Mouse (Mus musculus) c-Kit-positive CD71-negative TER-119-negative erythroid progenitor cells, embryonic 14.5 days (primary cell): ENCODE results near the gene Tmem41a.
"Not testable (repeated sequence)": the region's sequence is repeated elsewhere in the genome, so short reads cannot be mapped to it uniquely, and the experiment has no call there.

Experiments used
- DNase-seq: peaks from one replicate; pipeline ENCODE4 v3.0.0-alpha.2; 2013; ENCODE audit warnings: low read depth

Tmem41a gene

DNA sequence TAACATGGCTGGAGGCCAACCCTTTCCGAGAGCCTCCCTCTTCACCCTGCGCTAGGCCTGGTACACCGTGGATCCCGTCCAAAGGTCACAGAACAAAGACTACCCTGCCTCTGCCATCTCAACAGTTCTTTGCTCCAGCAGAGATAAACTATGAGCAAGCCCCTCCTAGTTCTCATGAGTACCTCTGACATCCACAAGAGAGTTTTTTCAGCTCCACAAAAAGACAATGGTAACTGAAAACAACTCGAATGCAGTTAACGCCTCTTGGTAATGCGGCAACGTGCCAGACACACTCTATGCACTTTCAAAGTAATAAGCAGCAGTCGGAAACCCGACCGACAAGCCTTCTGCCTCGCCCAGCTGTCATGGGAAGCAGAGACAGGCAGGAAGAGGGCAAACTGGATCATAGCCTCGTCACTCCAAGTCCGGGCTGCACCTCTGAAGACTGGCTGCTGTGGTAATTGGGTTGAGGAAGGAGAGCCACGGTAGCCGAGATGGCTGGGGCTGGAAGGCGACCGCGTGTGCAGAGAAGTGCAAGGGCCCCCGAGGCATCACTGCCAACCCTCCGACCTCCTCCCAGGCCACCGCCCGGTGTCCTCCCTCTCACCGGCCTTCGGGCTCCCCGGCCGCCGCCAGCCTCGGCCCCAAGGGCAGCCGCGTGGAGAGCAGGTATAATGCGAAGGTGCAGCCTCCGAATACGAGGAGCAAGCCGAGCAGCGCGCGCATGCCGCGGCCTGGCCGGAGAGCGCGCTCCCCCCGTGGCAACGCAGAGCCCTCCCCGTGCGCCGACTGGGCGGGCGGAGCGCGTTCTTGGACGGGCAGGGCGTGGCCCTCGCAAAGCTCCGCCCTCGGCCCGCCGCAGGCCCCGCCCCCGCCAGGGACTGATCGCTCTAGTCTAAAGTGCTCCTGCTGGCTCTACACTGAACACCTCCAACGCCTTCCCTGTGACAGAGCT, at the start of gene Tmem41a:
Gene Tmem41a (minus strand): TSS at position 792 of the 955 bp plus-strand sequence.
- DNase-seq = peak; percentile 66

DNA sequence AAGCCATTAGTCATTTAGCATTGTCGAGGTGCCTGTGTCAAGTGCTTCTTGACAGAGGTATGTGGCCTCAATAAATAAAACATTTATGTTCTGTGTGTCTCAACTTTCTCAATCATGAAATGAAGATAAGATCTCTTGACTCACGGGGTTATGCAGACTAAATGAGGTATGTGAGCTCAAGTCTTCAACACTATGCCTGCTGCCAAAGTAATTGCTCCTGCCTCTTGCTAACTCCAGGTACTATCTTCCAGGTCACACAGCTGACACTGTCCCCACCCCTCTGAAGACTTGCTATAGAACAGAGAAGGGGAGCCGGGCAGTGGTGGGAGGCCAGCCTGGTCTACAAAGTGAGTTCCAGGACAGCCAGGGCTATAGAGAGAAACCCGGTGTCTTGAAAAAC, 49.0 kb upstream of the Tmem41a start:
- DNase-seq = no peak

DNA sequence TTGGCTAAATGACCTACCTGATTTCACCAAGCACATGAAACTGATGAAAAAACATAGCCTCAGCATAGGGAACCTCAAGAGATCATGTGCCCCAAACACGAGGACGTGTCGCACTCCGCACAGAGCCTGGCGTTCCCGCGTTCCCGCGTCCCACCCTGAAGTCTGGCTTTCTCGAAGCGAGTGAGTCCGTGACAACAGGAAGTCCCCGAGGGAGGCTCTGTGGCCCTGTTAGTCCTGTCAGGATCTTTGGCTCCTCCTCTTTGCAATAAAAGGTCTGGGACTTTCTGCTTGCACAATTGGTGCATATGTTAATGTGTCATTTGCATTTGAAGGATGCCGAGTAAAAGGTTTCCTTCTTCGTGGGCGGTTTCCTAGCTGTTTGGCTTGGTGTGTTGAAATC, 48.0 kb upstream of the Tmem41a start, which contains the start of gene Liph:
Gene Liph (minus strand): TSS at position 360 of the 400 bp plus-strand sequence.
- DNase-seq = no peak

DNA sequence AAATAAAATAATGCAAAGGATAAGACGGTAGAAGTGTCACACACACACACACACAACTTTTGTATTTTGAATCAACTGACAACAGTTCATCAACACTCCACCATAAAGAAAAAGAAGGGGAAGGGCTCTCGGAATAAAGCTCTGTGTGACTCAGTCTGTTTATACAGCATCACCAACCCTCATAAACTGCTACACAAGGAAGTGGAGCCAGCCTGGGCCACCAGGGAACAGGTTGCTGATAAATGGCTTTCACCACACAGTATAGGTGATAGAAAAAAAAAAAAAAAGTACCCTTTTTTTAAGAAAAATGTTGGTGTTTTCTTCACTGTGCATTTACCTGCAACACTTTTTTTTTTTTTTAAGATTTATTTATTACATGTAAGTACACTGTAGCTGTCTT, 44.4 kb upstream of the Tmem41a start:
- DNase-seq = no peak

DNA sequence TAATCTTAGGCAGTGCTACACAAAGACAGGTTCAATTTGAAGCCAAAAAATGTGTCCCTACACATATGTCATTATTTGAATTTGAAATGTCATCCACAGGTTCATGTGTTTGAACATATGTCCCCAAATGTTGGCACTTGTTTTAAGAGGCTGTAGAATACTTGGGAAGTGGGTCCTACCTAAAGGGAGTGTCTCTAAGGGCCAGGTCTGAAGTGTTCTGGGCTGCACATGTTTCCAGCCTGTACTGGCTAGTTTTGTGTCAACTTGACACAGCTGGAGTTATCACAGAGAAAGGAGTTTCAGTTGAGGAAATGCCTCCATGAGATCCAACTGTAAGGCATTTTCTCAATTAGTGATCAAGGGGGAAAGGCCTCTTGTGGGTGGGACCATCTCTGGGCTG, 43.5 kb upstream of the Tmem41a start:
- not testable (repeated sequence) for DNase-seq

DNA sequence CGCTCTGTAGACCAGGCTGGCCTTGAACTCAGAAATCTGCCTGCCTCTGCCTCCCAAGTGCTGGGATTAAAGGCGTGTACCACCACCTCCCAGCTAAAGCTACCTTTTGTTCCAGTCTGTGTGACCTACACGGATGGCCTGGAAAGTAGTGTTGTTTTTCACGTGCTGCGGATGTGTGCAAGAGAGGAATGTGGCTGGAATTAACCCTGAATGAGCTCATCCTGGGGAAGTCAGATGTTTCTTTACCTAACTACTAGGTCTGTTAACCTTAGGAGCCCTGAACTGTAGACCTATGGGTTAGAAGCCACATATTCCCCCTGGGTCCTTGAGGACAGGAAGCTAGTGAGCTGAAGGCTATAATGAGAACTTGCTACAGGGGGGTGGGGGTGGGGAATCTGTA, 40.6 kb upstream of the Tmem41a start:
- no peak for DNase-seq

DNA sequence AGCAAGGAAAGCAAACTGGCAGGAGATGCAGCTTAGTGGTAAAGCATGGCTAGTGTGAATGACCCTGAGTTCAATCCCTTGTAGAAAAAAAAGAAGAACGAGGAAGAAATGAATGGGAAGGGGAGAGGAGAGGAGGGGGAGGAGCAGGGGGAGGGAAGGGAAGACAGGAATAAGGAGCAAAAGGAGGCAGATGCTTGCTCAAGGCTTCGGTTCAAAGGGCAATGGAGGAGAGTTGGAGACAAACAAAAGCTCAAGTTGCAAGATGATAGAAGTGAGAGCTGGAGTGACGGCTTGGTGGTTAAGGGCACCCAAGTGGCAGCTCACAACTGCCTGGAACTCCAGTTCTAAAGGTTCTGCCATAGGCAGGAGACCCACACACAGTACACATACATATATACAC, 38.8 kb upstream of the Tmem41a start:
- no peak for DNase-seq

DNA sequence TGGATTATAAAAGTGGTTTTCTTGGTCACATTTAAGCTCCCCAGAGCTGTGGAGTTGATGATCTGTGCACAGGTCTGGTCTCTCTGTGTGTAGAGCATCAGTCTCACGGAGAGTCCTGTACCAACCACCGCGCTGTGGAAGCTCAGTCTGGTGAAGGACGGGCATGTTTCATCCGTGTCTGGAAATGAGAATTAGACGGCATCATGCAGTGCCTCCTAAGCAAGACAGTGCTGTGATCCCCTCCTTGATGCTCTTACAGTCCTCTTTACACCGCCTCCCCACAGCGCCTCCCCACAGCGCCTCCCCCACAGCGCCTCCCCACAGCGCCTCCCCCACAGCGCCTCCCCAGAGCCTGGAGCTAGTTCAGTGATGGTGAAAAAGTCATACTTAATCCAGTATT, 36.7 kb upstream of the Tmem41a start:
- DNase-seq = no peak

DNA sequence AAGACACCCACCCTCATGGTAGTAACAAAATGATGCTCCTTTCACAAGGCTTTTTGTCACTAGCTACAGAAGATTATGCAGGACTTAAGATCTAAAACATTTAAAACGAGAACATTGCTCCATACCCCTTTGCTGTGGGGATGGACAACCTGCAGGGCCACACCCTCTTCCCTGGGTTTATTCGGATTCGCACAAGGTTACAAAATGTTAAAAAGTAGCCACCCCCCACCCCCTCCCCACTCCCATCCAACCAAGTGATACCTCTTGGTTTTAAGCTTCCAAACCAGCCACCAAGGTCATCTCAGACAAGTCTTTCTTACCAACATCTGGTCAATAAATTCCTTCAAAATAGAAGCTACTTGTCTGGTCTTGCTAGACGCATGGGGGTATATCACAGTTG, 36.2 kb upstream of the Tmem41a start:
- no peak for DNase-seq

DNA sequence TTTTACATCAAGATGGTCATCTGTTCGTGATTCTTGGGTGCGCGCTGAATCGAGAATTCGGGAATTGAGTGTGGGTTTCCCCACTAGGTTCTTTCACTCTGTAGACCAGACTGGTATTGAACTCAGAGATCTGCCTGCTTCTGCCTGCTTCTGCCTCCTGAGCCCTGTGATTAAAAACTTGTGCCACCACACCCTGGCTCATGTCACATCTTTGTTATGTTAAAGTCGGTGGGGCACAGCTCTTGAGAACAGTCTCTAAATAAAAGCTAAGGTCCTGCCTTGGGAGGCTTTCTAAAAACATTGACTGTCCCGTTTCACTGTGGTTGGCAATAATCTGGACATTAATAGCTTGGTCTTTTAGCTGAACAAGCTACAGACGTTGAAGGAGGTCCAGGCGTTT, 35.8 kb upstream of the Tmem41a start:
- no peak for DNase-seq

DNA sequence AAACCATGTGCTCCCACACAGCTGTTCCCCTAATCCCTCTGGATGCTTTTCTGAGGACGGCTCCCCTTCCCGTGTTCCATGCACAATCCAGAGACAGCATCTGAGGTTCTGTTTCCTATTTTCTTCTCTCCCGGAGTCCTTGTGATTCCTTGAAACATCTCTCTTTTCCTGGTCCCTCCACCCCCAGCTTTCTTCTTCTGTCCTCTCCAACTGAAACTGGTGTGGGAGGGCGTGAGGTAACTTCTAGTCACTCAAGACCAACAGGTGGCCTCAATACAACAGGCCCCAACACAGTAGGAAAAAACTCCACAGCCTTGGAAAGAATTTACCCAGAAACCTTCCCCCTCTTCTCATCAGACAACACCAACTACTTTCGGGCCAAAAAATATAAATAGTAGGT, 30.0 kb upstream of the Tmem41a start:
- DNase-seq = no peak

DNA sequence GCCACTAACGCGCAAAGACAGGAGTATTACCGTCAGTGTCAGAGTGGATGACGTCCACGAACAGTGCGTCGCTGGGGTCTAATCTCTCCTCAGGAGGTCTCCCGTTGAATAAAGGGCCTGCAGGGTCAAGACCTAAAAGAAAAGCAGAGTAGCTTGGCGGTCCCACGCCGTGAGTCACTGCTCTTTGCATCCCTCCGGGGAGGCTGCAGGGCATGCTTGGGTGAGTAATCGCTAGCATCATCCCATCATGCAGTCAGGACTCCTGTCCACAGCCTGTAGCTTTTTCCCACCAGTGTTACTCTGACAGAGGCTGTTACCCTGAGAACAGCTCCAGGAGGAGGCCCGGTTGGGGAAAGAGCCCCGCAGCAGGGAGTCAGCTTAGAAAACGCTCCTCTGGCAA, 28.9 kb upstream of the Tmem41a start:
- no peak for DNase-seq

DNA sequence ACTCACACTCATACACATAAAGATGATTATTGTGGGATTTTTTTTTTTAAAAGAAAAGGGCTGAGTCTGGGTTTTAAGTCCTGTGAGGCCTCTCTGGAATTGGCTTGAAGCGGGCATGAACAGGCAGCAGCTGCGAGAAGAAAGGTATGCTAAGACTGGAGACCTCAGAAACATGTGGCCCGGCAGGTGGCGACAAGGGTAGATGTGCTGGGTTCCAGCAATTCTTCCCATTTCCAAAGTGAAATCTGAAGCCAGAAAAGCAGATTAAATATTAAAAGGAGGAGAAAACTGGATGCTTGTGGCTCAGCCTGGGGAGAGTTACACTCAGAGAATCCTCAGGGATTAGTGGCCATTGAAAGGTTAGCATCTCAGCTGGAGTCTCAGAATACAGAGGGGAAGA, 24.1 kb upstream of the Tmem41a start:
- DNase-seq = no peak

DNA sequence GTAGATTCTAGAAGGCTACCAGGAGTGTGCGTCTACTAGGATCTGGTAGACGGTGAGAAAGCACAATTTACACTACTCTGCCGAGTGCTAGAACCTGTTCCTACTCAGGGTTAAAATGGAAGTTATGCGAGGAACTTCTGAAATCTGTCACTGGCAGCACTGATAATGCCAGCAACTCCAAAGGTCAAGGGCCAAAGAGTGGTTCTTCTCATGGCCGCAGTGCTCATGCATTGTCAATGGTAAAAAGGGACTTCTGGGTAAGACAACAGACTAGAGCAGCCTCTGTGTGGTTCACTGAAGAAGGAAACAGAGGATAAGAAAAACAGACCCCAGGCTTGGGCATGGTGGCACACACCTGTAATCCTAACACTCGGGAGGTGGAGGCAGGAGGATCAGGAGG, 23.2 kb upstream of the Tmem41a start:
- DNase-seq = no peak

DNA sequence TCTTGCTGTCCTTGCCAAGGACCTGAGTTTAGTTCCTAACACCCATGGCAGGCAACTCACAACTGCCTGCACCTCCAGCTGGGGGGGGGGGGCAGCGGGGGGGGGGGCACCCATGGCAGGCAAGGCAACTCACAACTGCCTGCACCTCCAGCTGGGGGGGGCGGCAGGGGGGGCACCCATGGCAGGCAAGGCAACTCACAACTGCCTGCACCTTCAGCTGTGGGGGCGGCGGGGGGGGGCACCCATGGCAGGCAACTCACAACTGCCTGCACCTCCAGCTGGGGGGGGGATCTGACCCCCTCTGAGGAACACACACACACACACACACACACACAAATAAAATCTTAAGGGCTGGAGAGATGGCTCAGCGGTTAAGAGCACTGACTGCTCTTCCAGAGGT, 22.5 kb upstream of the Tmem41a start:
- DNase-seq = no peak

DNA sequence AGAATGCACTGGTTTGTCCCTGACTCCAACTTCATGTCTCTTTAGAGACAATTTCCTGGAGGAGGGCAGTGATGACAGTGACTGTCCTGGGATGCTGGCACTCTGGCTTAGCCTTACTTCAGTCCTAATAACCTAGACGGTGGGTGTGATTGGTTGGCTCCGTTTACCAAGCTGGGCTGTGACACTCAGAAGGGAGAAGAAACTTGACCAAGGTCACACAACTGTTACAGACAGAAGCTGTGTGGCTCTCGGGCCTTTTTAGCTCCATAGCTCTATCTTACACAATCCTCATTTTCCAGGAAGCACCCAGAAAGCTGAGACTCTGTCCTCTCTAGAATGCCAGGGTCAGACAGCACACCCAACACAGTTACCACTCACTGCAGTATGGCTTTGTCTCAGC, 18.2 kb upstream of the Tmem41a start:
- DNase-seq = no peak

DNA sequence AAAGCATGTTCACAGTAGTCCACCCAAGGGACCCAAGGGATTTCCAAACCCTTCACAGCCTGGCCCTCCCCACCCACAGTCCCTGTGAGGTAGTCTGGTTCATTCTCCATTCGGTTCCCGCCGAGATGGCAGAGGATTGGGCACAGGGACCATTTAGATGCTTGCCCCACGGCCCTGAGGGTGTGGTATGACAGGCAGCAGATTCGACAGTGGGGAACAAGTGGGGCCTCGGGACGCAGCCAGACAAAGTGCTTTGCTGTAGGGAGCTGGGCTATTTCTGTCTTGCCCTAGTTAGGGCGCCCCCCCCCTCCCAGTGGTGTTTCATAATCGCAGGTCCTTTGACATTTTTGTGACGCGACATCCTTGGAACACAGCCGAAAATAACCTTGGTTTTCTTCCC, 8.2 kb upstream of the Tmem41a start:
- DNase-seq = no peak

DNA sequence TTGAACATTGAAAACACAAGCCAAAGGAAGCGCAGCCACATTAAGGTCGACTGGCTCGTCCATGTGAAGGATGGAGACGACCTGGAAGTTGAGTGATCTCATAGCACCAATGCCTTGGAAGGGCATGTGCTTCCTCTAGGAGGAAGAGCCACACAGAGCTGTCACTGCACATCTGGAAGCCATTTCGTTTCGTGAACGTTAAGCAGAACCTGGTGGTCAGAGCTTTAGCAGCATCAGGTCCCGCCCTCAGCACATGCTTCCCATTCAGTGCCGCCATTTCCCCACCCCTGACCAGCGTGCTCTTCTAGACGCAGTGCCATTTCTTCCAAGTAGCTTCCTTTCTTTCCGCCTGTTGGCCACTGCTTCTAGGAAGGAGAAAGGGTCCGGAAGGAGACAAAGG, 18.9 kb downstream of the Tmem41a start:
- no peak for DNase-seq

DNA sequence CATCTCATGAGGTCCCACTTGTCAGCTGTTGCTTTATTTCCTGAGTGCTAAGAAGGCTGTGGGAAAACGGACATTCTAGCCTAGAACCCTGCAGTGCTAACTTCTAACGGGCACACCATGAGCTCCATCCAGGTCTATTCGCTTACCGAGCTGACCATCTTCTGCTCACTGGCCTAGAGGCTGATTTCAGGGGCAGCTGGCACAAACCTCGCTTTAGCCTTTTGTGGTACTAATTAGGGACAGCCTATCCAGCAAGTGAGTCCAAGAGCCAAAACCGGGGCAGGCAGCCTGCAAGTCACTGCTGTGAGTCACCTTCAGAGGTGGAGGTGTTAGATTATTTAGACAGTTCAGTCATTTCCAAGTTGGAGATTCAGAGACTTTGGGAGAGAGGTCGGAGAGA, 30.7 kb downstream of the Tmem41a start:
- no peak for DNase-seq

DNA sequence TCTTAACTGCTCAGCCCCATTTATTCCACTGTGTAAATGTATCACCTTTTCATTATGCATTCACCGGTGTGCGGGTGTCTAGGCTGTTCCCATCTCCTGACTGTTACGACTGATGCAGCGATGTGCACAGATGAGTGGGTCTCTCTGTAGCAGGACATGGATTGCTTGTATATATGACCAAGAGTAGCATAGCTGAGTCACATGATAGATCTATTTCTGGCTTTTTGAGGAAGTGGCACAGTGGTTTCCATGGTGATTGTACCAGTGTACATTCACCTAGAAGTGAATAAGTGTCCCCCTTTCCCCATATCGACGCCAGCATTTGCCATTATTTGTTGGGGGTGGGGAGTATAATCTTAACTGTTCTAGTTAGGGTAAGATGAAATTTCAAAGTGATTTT, 34.0 kb downstream of the Tmem41a start:
- peak; percentile 34 for DNase-seq

DNA sequence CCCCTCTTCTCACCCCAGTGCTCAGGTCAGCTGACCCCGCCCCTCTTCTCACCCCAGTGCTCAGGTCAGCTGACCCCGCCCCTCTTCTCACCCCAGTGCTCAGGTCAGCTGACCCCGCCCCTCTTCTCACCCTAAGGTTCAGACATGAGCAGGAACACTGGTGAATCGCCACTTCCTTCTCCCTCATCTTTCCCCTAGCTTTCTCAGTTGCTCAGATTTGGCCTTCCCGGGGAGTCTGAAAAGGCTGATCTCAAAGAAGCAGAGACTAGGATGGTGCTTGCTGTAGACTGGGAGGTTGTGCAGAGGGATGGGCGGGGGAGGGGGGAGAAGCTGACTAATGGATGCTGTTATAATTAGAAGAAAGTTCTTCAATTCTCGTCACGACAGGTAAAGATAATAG, 38.4 kb downstream of the Tmem41a start:
- DNase-seq = not testable (repeated sequence)

DNA sequence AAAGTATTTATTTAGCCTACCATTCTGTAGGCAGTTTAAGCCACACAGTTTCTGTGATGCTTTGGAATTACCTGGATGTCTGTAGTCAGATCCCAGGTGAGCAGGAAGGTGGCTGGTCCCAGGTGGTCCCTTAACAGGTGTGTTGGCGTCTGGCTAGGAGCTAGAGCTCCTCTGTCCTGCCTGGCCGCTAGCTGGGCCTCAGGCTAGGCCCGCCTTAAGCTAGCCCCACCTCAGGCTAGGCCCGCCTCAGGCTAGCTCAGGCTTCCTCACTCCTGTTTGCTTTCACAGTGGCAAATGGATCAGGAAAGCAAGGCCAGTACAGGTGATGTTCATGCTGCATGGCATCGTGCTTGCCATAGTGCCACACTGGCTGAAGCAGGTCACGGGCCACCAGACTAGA, 40.5 kb downstream of the Tmem41a start:
- no peak for DNase-seq

DNA sequence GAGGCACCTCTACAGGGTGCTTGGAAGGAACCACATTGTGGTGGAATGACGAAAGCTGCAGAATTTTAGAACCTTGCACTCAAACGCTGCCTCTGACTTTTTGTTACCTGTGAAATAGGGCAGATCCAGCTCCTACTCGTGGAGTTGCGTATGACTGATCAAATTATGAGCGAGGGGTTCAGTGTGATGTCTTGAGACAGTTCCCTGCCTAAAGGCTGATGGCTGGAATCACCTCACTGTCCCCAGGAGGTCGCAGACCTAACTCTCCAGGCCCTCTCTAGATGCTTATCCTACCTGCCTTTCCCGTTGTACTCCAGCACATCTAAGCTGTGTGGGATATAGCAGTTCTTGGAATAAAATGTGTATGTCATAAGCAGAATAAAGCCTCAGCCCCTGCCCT, 41.4 kb downstream of the Tmem41a start:
- no peak for DNase-seq

DNA sequence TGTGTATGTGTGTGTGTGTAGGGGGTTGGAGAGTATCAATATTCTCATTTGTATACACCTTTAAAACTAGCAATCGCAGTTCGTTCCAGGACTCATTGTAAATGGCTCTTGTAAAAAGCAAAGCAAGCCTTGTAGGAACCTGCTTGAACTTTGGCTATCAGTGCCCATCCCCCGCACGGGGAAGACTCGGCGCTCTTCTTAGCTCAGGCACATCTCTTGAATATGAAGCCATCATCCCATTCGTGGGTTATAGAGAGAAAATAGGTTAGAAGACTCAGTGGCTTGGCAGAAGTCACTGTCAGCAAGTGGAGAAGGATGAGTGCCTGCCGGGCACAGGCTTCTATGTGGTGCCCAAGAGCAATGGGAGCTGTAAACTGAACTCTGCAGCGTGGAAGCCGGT, 42.7 kb downstream of the Tmem41a start:
- no peak for DNase-seq
